Mouse (Mus musculus): ENCODE measurements around the gene Vars. TPM values are rescaled to one million over a fixed set of nuclear protein-coding genes. Genes with fewer than 3 reads are reported as not detected.
"Not testable (repeated sequence)": the region's sequence is repeated elsewhere in the genome, so short reads cannot be mapped to it uniquely, and the experiment has no call there.

Gene Vars
- total and polyA plus RNA-seq, 3 experiments: 90.3 to 280 (median 277) TPM

- H3K4me3 ChIP-seq (replicated peaks in 1 of 3; ENCODE audit: low read depth in 2 of 3, low read length in 2 of 3, poor library complexity in 1 of 3): no peak overlapping the region
- H3K4me1 ChIP-seq (ENCODE audit: control insufficient read depth in 1 of 2, insufficient read depth in 2 of 2): peaks cover 10 to 49% of the 10 kb centered on the region in 2 experiments
- no peak overlapping the region for H3K9ac ChIP-seq (ENCODE audit: insufficient read depth, low read depth)
- no peak overlapping the region for H3K27ac ChIP-seq (ENCODE audit: insufficient read depth, low read depth)
- TF ChIP-seq MAZ (IDR thresholded peaks at IDR 0.05; ENCODE audit: low read depth, low read length) (no peak), CTCF (conservative IDR thresholded peaks at IDR 0.05 in 1 of 2, IDR thresholded peaks at IDR 0.05 in 1 of 2; ENCODE audit: low read depth in 2 of 2, low read length in 2 of 2) (peak in 1 of 2 experiments; percentile 40; a peak in 2 of 4 replicates), MAX (IDR thresholded peaks at IDR 0.05; ENCODE audit: low read length) (no peak), UBTF (IDR thresholded peaks at IDR 0.05; ENCODE audit: low read depth, low read length) (no peak), NRF1 (IDR thresholded peaks at IDR 0.05; ENCODE audit: low read depth, low read length) (no peak), SMC3 (IDR thresholded peaks at IDR 0.05; ENCODE audit: low read depth, low read length) (peak; percentile 27; the same call in 1 of the 2 replicates), ELF1 (IDR thresholded peaks at IDR 0.05; ENCODE audit: low read depth, low read length) (no peak), CHD2 (IDR thresholded peaks at IDR 0.05; ENCODE audit: low read length) (no peak), RAD21 (IDR thresholded peaks at IDR 0.05; ENCODE audit: low read depth, low read length) (peak; percentile 10), MYC (IDR thresholded peaks at IDR 0.05; ENCODE audit: low read depth, low read length) (no peak), USF2 (conservative IDR thresholded peaks at IDR 0.05; ENCODE audit: low read depth, low read length) (no peak), POLR2AphosphoS2 (IDR thresholded peaks at IDR 0.05; ENCODE audit: low read depth, low read length) (no peak), GABPA (IDR thresholded peaks at IDR 0.05; ENCODE audit: insufficient replicate concordance, low read depth, low read length) (no peak), KAT2A (IDR thresholded peaks at IDR 0.05; ENCODE audit: insufficient replicate concordance, low read length) (no peak), NELFE (IDR thresholded peaks at IDR 0.05; ENCODE audit: low read depth, low read length) (no peak), IRF4 (IDR thresholded peaks at IDR 0.05; ENCODE audit: low read depth, low read length) (no peak), POLR2A (IDR thresholded peaks at IDR 0.05; ENCODE audit: low read depth, low read length) (no peak)
- in situ Hi-C loops (cut with MboI; ENCODE audit: low pct_ligation_motif_present, low pct_unique_long_range_greater_than_20kb, low sequenced_read_pairs) (no loop called here), dilution Hi-C loops (cut with MboI; ENCODE audit: extremely low pct_ligation_motif_present, extremely low pct_unique_long_range_greater_than_20kb, low sequenced_read_pairs) (no loop called here)
- H3K4me2 ChIP-seq (ENCODE audit: insufficient read depth, low read depth, poor library complexity, severe bottlenecking): no peak overlapping the region
- peak; percentile 40 for DNase-seq (ENCODE audit: extremely low read depth)
- no peaks in the 10 kb centered on the region for H3K27me3 ChIP-seq (replicated peaks)
- H3K79me2 ChIP-seq (replicated peaks; ENCODE audit: control insufficient read depth, extremely low read depth, insufficient read depth, poor library complexity, severe bottlenecking): no peaks in the 10 kb centered on the region
- peaks cover 0 to 26% of the 10 kb centered on the region in 2 experiments for H3K36me3 ChIP-seq (replicated peaks in 1 of 2; ENCODE audit: control insufficient read depth in 1 of 2, insufficient read depth in 1 of 2, low read length in 1 of 2)
- no peaks in the 10 kb centered on the region for H3K9me3 ChIP-seq (replicated peaks; ENCODE audit: low read length)
Measured at GRCm38 (mm10) chr17:35032323-35032870, 31.6 kb downstream of the Vars start.

GRCm38 (mm10) chr17:35033703-35034102 lies 32.9 kb downstream of the Vars start:
- H3K4me1 ChIP-seq (ENCODE audit: control insufficient read depth in 1 of 2, insufficient read depth in 2 of 2): peaks cover 5 to 39% of the 10 kb centered on the region in 2 experiments; a peak in 3 of 4 replicates
- in situ Hi-C loops (cut with MboI; ENCODE audit: low pct_ligation_motif_present, low pct_unique_long_range_greater_than_20kb, low sequenced_read_pairs); H3K79me2 ChIP-seq (replicated peaks; ENCODE audit: control insufficient read depth, extremely low read depth, insufficient read depth, poor library complexity, severe bottlenecking); H3K4me2 ChIP-seq (ENCODE audit: insufficient read depth, low read depth, poor library complexity, severe bottlenecking); DNase-seq (ENCODE audit: extremely low read depth); H3K27ac ChIP-seq (ENCODE audit: insufficient read depth, low read depth); H3K27me3 ChIP-seq (replicated peaks); dilution Hi-C loops (cut with MboI; ENCODE audit: extremely low pct_ligation_motif_present, extremely low pct_unique_long_range_greater_than_20kb, low sequenced_read_pairs); H3K4me3 ChIP-seq (replicated peaks in 1 of 3; ENCODE audit: low read depth in 2 of 3, low read length in 2 of 3, poor library complexity in 1 of 3); H3K9ac ChIP-seq (ENCODE audit: insufficient read depth, low read depth); H3K9me3 ChIP-seq (replicated peaks; ENCODE audit: low read length): not testable (repeated sequence)
- H3K36me3 ChIP-seq (replicated peaks in 1 of 2; ENCODE audit: control insufficient read depth in 1 of 2, insufficient read depth in 1 of 2, low read length in 1 of 2): peaks cover 0 to 26% of the 10 kb centered on the region in 2 experiments
